Mouse (Mus musculus): ENCODE results near the gene Lonp1.
"Not testable (repeated sequence)": the region's sequence is repeated elsewhere in the genome, so short reads cannot be mapped to it uniquely, and the experiment has no call there.

Lonp1 gene

GRCm38 (mm10) chr17:56626754-56627470 is at the start of gene Lonp1:
Gene Lonp1, minus strand, starts transcription at chr17:56626887.
- DNase-seq (ENCODE audit: low spot score), result peak; percentile 95

- DNase-seq (ENCODE audit: low spot score), result no peak
Measured at GRCm38 (mm10) chr17:56673647-56674416, 47.1 kb upstream of the Lonp1 start.

- peak; percentile 98 for DNase-seq (ENCODE audit: low spot score)
Measured at GRCm38 (mm10) chr17:56672941-56673646, 46.4 kb upstream of the Lonp1 start, which contains the start of gene Ranbp3. Gene Ranbp3, plus strand, starts transcription at chr17:56673294.

GRCm38 (mm10) chr17:56669766-56670165 is 43.1 kb upstream of the Lonp1 start:
- DNase-seq (ENCODE audit: low spot score), result no peak

- DNase-seq (ENCODE audit: low spot score), result peak; percentile 86
Measured at GRCm38 (mm10) chr17:56668384-56669144, 41.9 kb upstream of the Lonp1 start.

GRCm38 (mm10) chr17:56667591-56667990 is 40.9 kb upstream of the Lonp1 start:
- DNase-seq (ENCODE audit: low spot score), result no peak

- no peak for DNase-seq (ENCODE audit: low spot score)
Measured at GRCm38 (mm10) chr17:56666384-56666783, 39.7 kb upstream of the Lonp1 start.

- no peak for DNase-seq (ENCODE audit: low spot score)
Measured at GRCm38 (mm10) chr17:56664333-56664732, 37.6 kb upstream of the Lonp1 start.

- no peak for DNase-seq (ENCODE audit: low spot score)
Measured at GRCm38 (mm10) chr17:56663659-56664058, 37.0 kb upstream of the Lonp1 start.

GRCm38 (mm10) chr17:56656171-56656570 is 29.5 kb upstream of the Lonp1 start:
- DNase-seq (ENCODE audit: low spot score), result no peak

GRCm38 (mm10) chr17:56655311-56655710 is 28.6 kb upstream of the Lonp1 start:
- DNase-seq (ENCODE audit: low spot score), result no peak

GRCm38 (mm10) chr17:56654771-56655170 is 28.1 kb upstream of the Lonp1 start:
- DNase-seq (ENCODE audit: low spot score), result no peak

GRCm38 (mm10) chr17:56651801-56652200 is 25.1 kb upstream of the Lonp1 start:
- no peak for DNase-seq (ENCODE audit: low spot score)

- DNase-seq (ENCODE audit: low spot score), result no peak
Measured at GRCm38 (mm10) chr17:56647546-56647945, 20.9 kb upstream of the Lonp1 start.

GRCm38 (mm10) chr17:56643237-56643636 is 16.6 kb upstream of the Lonp1 start:
- DNase-seq (ENCODE audit: low spot score), result no peak

- DNase-seq (ENCODE audit: low spot score), result no peak
Measured at GRCm38 (mm10) chr17:56634023-56634422, 7.3 kb upstream of the Lonp1 start.

- DNase-seq (ENCODE audit: low spot score), result no peak
Measured at GRCm38 (mm10) chr17:56631807-56632206, 5.1 kb upstream of the Lonp1 start.

GRCm38 (mm10) chr17:56629800-56630781 is 3.4 kb upstream of the Lonp1 start:
- DNase-seq (ENCODE audit: low spot score), result not testable (repeated sequence)

- DNase-seq (ENCODE audit: low spot score), result peak; percentile 29
Measured at GRCm38 (mm10) chr17:56627530-56628277, 1.0 kb upstream of the Lonp1 start, which contains the start of gene Catsperd. Gene Catsperd, plus strand, starts transcription at chr17:56628143.

- no peak for DNase-seq (ENCODE audit: low spot score)
Measured at GRCm38 (mm10) chr17:56626260-56626659, 427 bp downstream of the Lonp1 start.

All from urinary bladder, postnatal 25 days (tissue).